Mouse (Mus musculus) cerebellum, adult 9-11 months (tissue): ENCODE measurements around the gene Fbxl16.

Experiments
- DNase-seq: peaks from one replicate; pipeline ENCODE4 v3.0.0; 2022

Gene Fbxl16

GRCm38 (mm10) chr17:25829558-25830017 lies 20.7 kb downstream of the Fbxl16 start:
- peak; percentile 63 for DNase-seq

- peak; percentile 64 for DNase-seq
Observed at GRCm38 (mm10) chr17:25830200-25830753, 21.4 kb downstream of the Fbxl16 start.

GRCm38 (mm10) chr17:25830806-25831431 lies 22.0 kb downstream of the Fbxl16 start:
- DNase-seq = no peak

GRCm38 (mm10) chr17:25831451-25832281 lies 22.8 kb downstream of the Fbxl16 start:
- DNase-seq = peak; percentile 81

GRCm38 (mm10) chr17:25832436-25833290 lies 23.8 kb downstream of the Fbxl16 start:
- DNase-seq = peak; percentile 99

- peak; percentile 93 for DNase-seq
Observed at GRCm38 (mm10) chr17:25833291-25833663, 24.4 kb downstream of the Fbxl16 start, which contains the start of gene Stub1. TSS of gene Stub1 (minus strand) at chr17:25833404.

GRCm38 (mm10) chr17:25833961-25834594 lies 25.2 kb downstream of the Fbxl16 start:
- DNase-seq = peak; percentile 76

GRCm38 (mm10) chr17:25834595-25835222 lies 25.8 kb downstream of the Fbxl16 start:
- DNase-seq = peak; percentile 78

- no peak for DNase-seq
Observed at GRCm38 (mm10) chr17:25835301-25835700, 26.4 kb downstream of the Fbxl16 start.

GRCm38 (mm10) chr17:25835816-25836215 lies 26.9 kb downstream of the Fbxl16 start:
- DNase-seq = peak; percentile 67

- DNase-seq = peak; percentile 71
Observed at GRCm38 (mm10) chr17:25836397-25837075, 27.7 kb downstream of the Fbxl16 start.

- DNase-seq = peak; percentile 92
Observed at GRCm38 (mm10) chr17:25837076-25837410, 28.2 kb downstream of the Fbxl16 start, which contains the start of gene Rhbdl1. TSS of gene Rhbdl1 (minus strand) at chr17:25837295.

- DNase-seq = peak; percentile 56
Observed at GRCm38 (mm10) chr17:25837533-25837932, 28.6 kb downstream of the Fbxl16 start.

- DNase-seq = peak; percentile 50
Observed at GRCm38 (mm10) chr17:25838904-25839303, 30.0 kb downstream of the Fbxl16 start.

- DNase-seq = peak; percentile 55
Observed at GRCm38 (mm10) chr17:25839455-25840235, 30.8 kb downstream of the Fbxl16 start.

GRCm38 (mm10) chr17:25840519-25840918 lies 31.6 kb downstream of the Fbxl16 start:
- peak; percentile 46 for DNase-seq

- DNase-seq = peak; percentile 52
Observed at GRCm38 (mm10) chr17:25841117-25841880, 32.4 kb downstream of the Fbxl16 start, which contains the start of gene Gm20683. TSS of gene Gm20683 (minus strand) at chr17:25841763.

- DNase-seq = no peak
Observed at GRCm38 (mm10) chr17:25842509-25842908, 33.6 kb downstream of the Fbxl16 start.

GRCm38 (mm10) chr17:25843122-25843521 lies 34.2 kb downstream of the Fbxl16 start:
- DNase-seq = peak; percentile 50
